Mouse (Mus musculus): ENCODE data around the gene Olfr430. TPM values are rescaled to one million over a fixed set of nuclear protein-coding genes. Genes with fewer than 3 reads are reported as not detected.
"Not testable (repeated sequence)": the region's sequence is repeated elsewhere in the genome, so short reads cannot be mapped to it uniquely, and the experiment has no call there.

The Olfr430 gene
- total RNA-seq (2021), result not detected

GRCm38 (mm10) chr1:174066305-174066704, at the start of gene Olfr430:
Gene Olfr430 (plus strand): TSS chr1:174066605.
- intact Hi-C loops (cut with DNase I), result no loop called here
- DNase-seq (ENCODE audit: low spot score in 2 of 2), result no peak

- DNase-seq (ENCODE audit: low spot score in 2 of 2), result no peak
- intact Hi-C loops (cut with DNase I), result no loop called here
These were observed 34.7 kb upstream of the Olfr430 start, which contains the start of gene Ifi205 for GRCm38 (mm10) chr1:174031698-174032097. Gene Ifi205 (minus strand): TSS chr1:174031810.

DNA sequence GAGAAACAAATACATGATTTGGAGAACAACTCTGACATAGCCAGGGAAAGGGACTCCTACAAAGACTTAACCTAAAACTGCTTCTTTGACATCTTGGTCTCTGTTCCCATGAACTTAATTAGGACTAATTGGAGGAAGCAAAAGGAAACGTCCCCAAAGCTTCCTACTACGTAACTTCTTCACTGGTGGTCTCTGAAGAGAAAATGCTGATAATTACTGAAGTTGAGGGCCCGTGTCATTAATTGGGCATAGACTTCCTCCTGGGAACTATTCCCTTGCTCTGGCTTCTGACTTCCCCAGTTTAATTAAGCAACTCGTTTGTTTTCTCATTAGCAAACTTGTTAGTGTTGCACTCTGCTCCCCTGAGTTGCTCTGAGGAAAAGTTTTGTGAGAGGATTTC, 30.6 kb upstream of the Olfr430 start:
- intact Hi-C loops (cut with DNase I), result no loop called here
- DNase-seq (ENCODE audit: low spot score in 2 of 2), result no peak

DNA sequence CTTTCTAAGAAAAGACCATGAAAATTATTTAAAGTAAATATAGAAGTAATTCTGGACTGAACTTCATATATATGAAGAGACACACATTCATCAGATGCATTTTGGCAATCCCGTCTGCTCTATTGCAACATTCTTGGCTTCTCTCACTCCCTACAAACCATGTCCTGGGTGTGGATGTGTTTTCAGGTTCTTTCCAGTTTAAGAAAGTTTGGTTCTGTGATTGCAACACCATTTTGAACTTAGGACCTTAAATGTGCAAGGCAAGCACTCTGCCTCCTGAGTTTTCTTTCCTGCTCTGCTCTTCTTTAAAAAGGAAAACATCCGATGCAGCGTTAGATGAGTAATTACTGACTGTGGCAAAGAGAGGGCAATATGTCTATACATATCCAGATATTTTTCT, 27.9 kb upstream of the Olfr430 start:
- intact Hi-C loops (cut with DNase I), result no loop called here
- no peak for DNase-seq (ENCODE audit: low spot score in 2 of 2)

DNA sequence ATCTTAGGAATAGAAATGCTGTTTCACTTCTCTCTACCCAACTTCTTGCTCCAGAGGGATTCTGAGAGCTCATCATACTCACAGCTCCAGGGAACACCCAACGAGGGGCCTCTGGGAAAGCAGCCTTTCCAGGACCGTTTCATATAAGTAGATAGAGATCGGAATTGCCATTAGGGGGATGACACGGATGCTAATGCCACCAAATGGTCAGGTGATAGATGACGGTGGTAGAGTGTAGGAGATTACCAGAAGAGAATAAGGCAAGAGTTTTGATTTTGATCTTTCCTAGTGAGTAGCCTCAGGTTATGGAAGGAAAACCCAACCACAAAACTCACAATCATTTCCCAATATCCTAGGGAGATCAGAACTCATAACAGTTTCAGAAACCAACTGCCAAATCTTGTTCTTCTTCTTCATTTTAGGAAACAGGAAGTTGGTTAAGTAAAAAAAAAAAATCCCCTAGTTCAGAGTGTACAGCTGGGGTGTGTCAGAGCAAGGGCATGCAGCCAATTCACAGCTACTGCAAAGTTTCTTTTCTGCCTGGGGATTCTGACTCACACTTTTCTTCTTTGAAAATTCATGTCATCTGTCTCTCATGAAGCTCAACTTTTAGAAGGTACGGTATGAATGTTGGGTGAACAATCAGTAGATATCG, 25.8 kb upstream of the Olfr430 start, which contains the start of gene Olfr433:
Gene Olfr433, plus strand, starts transcription at position 183 of the 655 bp plus-strand sequence.
- peak in 1 of 2 experiments; percentile 13 for DNase-seq (ENCODE audit: low spot score in 2 of 2)
- intact Hi-C loops (cut with DNase I), result no loop called here

DNA sequence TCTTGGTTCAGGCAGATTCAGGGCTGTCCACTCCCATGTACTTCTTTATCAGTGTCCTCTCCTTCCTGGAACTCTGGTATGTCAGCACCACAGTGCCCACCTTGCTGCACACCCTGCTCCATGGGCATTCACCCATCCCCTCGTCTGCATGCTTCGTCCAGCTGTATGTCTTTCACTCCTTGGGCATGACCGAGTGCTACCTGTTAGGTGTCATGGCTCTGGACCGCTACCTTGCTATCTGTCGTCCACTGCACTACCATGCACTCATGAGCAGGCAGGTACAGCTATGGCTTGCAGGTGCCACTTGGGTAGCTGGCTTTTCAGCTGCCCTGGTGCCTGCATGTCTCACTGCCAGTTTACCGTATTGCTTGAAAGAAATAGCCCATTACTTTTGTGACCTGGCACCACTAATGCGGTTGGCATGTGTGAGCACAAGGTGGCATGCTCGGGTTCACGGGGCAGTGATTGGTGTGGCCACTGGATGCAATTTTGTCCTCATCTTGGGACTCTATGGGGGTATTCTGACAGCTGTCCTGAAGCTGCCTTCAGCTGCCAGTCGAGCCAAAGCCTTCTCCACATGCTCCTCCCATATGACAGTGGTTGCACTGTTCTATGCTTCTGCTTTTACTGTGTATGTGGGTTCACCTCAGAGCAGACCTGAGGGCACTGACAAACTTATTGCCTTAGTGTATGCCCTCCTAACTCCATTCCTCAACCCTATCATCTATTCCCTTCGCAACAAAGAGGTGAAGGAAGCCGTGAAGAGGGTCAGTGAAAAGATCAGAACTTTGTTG, 24.1 kb upstream of the Olfr430 start:
- DNase-seq (ENCODE audit: low spot score in 2 of 2); intact Hi-C loops (cut with DNase I): not testable (repeated sequence)

GRCm38 (mm10) chr1:174044431-174044830, 22.0 kb upstream of the Olfr430 start:
- no peak for DNase-seq (ENCODE audit: low spot score in 2 of 2)
- intact Hi-C loops (cut with DNase I), result no loop called here

- intact Hi-C loops (cut with DNase I); DNase-seq (ENCODE audit: low spot score in 2 of 2): not testable (repeated sequence)
These were observed 18.2 kb upstream of the Olfr430 start for GRCm38 (mm10) chr1:174048227-174048626.

GRCm38 (mm10) chr1:174048893-174049292, 17.5 kb upstream of the Olfr430 start, which contains the start of gene Olfr432:
Gene Olfr432 (plus strand): TSS chr1:174049205.
- intact Hi-C loops (cut with DNase I), result no loop called here
- no peak for DNase-seq (ENCODE audit: low spot score in 2 of 2)

- intact Hi-C loops (cut with DNase I); DNase-seq (ENCODE audit: low spot score in 2 of 2): not testable (repeated sequence)
These were observed 17.0 kb upstream of the Olfr430 start for GRCm38 (mm10) chr1:174049357-174049756.

DNA sequence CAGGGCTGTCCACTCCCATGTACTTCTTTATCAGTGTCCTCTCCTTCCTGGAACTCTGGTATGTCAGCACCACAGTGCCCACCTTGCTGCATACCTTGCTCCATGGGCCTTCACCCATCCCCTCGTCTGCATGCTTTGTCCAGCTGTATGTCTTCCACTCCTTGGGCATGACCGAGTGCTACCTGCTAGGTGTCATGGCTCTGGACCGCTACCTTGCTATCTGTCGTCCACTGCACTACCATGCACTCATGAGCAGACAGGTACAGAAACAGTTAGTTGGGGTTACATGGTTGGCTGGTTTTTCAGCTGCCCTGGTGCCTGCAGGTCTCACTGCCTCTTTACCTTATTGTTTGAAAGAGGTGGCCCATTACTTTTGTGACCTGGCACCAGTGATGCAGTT, 15.9 kb upstream of the Olfr430 start:
- DNase-seq (ENCODE audit: low spot score in 2 of 2), result no peak
- intact Hi-C loops (cut with DNase I), result no loop called here

- DNase-seq (ENCODE audit: low spot score in 2 of 2), result no peak
- intact Hi-C loops (cut with DNase I), result no loop called here
These were observed 14.9 kb upstream of the Olfr430 start for GRCm38 (mm10) chr1:174051515-174051914.

GRCm38 (mm10) chr1:174051931-174052536, 14.4 kb upstream of the Olfr430 start:
- intact Hi-C loops (cut with DNase I), result no loop called here
- no peak for DNase-seq (ENCODE audit: low spot score in 2 of 2)

- intact Hi-C loops (cut with DNase I), result no loop called here
- no peak for DNase-seq (ENCODE audit: low spot score in 2 of 2)
These were observed 13.4 kb upstream of the Olfr430 start for GRCm38 (mm10) chr1:174052981-174053380.

DNA sequence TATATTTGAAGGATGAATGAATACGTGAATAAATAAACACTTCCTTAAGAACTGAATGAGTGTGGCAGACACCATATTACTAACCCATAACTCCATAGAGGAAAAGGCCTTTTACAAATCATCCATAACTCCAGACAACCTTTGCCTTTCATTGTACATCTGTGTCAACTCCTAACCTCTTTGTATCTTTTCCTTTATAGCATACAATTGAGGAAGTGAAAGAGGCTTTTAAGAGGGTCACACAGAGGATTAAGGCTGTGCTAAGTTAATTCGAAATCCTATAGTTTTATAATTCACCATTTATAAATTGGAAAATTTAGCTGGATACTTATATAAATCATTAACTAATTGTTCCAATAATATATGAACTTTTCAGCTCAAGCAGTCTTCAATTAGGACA, 11.2 kb upstream of the Olfr430 start:
- DNase-seq (ENCODE audit: low spot score in 2 of 2), result no peak
- intact Hi-C loops (cut with DNase I), result no loop called here

DNA sequence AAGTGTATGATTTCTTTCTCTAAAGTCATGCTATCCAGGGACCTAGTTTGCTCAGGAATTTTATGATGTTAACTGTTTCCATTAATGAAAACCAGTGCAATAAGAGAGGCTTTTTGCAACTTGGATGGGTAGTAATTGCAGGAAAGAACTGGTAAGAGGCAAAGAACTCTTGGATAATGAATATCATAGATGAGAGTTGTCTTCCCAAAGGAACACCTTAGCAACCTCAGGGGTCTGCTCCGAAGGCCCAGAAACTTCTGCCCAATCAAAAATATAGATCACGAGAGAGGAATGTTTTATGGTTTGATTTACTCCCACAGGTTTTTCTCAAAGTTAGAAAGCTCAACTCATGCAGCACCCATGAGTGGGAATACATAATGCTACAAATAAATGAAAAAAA, 17.6 kb downstream of the Olfr430 start, which contains the start of gene Olfr429:
Gene Olfr429, plus strand, starts transcription at position 301 of the 400 bp plus-strand sequence.
- intact Hi-C loops (cut with DNase I), result no loop called here

GRCm38 (mm10) chr1:174096591-174096990, 30.2 kb downstream of the Olfr430 start, which contains the start of gene Olfr427:
Gene Olfr427 (plus strand): TSS chr1:174096891.
- DNase-seq (ENCODE audit: low spot score in 2 of 2), result no peak
- intact Hi-C loops (cut with DNase I), result no loop called here

More for the DNA sequence above, 17.6 kb downstream of the Olfr430 start, which contains the start of gene Olfr429:
- no peak for DNase-seq (ENCODE audit: low spot score in 2 of 2)

DNA sequence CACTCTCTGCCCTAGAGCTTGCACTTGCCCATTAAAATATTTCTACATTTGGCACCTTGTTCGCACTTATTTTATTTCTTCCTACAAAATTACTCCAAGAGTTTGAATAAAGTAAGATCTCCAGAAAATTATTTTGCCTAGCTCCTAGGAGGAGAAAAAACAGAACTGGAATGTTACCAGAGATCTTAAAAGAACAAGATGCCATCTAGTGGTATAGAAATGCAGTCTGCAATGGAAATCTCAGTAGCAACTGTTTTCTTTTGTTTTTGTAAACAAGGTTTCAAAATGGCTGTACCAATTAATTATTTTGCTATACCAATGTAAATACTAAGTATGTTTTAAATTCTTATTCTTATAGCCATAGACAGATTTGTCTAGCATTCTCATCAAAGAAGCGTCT, 37.3 kb downstream of the Olfr430 start:
- no peak for DNase-seq (ENCODE audit: low spot score in 2 of 2)
- intact Hi-C loops (cut with DNase I), result loop anchor here (2.0 to 10.0 kb wide), 3 partner anchors 249 to 647 kb away; no protein-coding TSS in a partner anchor

DNA sequence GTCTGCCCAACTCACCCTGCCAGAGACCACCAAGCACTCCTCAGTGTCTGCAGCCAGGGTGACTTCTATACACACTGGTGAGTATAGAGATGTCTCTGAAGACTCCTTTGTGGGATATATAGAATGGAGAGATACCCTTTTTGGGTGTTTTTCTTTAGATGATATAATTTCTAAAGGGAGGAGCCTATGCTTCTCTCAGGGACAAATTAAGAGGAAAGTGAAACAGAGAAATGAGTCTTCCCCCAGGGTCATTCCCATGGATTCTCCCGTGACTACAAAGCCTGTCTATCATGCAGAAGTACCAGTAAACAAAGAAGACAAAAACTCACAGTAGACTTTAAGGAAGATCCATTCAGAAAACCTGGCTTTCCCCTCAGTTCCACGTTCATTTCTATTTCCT, 54.7 kb downstream of the Olfr430 start, which contains the start of gene Olfr231:
Gene Olfr231, minus strand, starts transcription at position 101 of the 400 bp plus-strand sequence.
- no peak for DNase-seq (ENCODE audit: low spot score in 2 of 2)
- intact Hi-C loops (cut with DNase I), result no loop called here
